Mouse (Mus musculus) stomach, postnatal 0 days (tissue): ENCODE measurements around the gene Ugt2a3.

Experiments
- CTCF ChIP-seq: IDR thresholded peaks from 2 replicates; pipeline ENCODE4 v1.5.1; 2016; ENCODE audit warnings: antibody characterized with exemption, low read depth, mild to moderate bottlenecking, moderate library complexity
- EP300 ChIP-seq: optimal IDR thresholded peaks from 2 replicates; pipeline ENCODE3; 2016; ENCODE audit warnings: antibody characterized with exemption

- TF ChIP-seq CTCF (no peak), EP300 (no peak)
Observed at GRCm38 (mm10) chr5:87336961-87337697, at the start of gene Ugt2a3.
